Mouse (Mus musculus): ENCODE data around the gene Tmtc2.

GRCm38 (mm10) chr10:105201491-105201890, 372.8 kb downstream of the Tmtc2 start:
- no peak for TF ChIP-seq POLR2A (IDR thresholded peaks at IDR 0.05; ENCODE audit: extremely low read depth, insufficient read depth, low read length)
- no peak for TF ChIP-seq CTCF (IDR thresholded peaks at IDR 0.05; ENCODE audit: extremely low read depth, insufficient read depth, low read length)

Data from cortical plate, adult 2 months (tissue).